Mouse (Mus musculus): ENCODE data around the gene Myl4.

The Myl4 gene

GRCm38 (mm10) chr11:104604192-104604591 is 53.7 kb downstream of the Myl4 start:
- DNase-seq (ENCODE audit: low read depth, low spot score) = no peak

- DNase-seq (ENCODE audit: low read depth, low spot score) = peak; percentile 89
These were observed 57.2 kb downstream of the Myl4 start, which contains the start of gene Itgb3 for GRCm38 (mm10) chr11:104607491-104608245. Gene Itgb3, plus strand, starts transcription at chr11:104608000.

DNA sequence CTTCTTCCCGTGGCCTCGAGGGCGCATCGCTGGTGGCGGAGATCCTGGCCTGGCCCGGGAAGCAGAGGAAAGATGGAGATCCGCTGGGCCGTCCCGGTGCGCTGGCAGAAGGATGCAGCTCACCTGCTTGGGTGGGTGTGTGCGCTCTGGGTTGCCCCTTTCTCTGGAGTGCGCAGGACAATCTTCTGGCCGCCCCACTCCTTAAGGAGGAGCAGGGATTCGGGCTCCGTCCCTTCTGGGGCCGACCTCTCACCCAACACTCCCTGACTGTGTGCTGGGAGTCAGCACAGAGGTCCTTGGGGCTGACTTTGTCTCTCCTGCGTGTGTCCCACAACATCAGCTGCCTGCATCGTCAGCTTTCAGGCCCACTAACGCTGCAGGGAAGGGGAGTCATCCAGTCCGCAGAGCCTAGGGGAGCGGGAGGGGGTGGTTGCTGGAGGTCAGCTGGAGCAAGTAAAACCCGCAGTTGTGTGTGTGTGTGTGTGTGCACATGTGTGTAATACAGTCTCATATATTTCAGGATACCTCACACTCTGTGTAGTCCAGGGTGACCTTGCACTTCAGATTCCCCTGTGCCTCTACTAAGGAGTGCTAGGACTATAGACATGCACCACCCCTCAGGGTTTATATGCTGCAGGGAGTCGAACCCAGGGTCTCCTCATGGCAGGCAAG is 57.9 kb downstream of the Myl4 start:
- DNase-seq (ENCODE audit: low read depth, low spot score) = peak; percentile 17

- no peak for DNase-seq (ENCODE audit: low read depth, low spot score)
These were observed 58.7 kb downstream of the Myl4 start for GRCm38 (mm10) chr11:104609033-104609684.

DNA sequence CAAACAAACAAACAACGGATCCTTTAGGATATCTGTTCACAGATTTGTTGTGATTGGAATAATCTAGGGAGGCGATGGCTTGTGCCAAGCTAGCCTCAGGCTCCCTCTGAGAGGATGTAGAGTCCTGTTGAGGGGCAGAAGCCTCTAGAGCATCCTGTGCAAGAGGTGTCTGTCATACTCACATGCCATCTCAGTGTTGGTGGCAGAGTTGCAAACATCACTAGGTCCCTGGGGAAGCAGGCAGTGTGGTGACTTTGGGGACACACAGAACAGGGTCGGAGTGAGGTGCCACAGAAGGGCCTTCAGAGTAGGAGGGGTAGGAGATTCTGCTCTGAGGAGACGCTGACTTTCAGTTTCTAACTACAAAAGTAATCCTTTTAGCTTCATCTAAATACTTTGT is 59.3 kb downstream of the Myl4 start:
- no peak for DNase-seq (ENCODE audit: low read depth, low spot score)

GRCm38 (mm10) chr11:104611579-104612151 is 61.2 kb downstream of the Myl4 start:
- DNase-seq (ENCODE audit: low read depth, low spot score) = no peak

DNA sequence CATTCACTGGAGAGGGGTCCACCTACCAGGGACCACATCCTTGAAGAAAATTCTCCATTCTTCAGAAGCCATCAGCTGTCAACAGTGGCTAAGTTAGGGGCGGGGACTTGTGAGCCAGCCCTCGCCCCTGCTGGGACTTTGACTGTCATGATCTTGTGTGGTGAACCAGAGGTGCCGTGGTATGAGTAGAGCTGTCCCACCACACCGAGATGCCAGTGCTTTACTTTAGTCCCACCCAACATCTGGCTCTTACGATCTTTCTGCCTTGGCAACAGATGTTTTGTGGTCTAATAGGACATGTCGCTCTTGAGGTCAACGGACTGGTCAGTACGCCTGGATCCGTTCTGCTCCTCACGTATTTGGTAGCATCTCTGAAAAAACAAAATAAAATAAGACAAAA is 63.1 kb downstream of the Myl4 start:
- no peak for DNase-seq (ENCODE audit: low read depth, low spot score)

GRCm38 (mm10) chr11:104614130-104614529 is 63.7 kb downstream of the Myl4 start:
- no peak for DNase-seq (ENCODE audit: low read depth, low spot score)

DNA sequence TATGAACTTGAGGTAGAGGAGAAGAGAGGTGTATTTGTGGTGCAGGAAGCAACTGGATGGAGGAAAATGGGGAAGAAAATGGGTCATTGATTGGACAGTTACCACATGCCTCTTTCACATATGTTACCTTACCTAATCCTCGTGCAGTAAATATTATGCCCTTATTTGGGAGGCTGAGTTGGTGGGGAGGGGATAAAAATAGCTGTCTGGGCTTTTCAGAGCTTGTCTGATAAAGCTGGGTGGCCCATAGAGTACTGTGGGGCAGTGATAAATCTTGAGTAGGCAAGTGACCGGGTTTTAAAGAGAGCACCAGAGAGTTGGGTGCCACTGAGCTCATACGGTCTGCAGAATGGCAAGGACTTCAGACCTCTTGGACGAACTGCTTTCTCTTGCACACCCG is 65.7 kb downstream of the Myl4 start:
- DNase-seq (ENCODE audit: low read depth, low spot score) = no peak

- no peak for DNase-seq (ENCODE audit: low read depth, low spot score)
These were observed 68.2 kb downstream of the Myl4 start for GRCm38 (mm10) chr11:104618638-104619076.

GRCm38 (mm10) chr11:104619084-104620022 is 68.9 kb downstream of the Myl4 start:
- DNase-seq (ENCODE audit: low read depth, low spot score) = peak; percentile 66

- no peak for DNase-seq (ENCODE audit: low read depth, low spot score)
These were observed 71.8 kb downstream of the Myl4 start for GRCm38 (mm10) chr11:104622040-104622962.

DNA sequence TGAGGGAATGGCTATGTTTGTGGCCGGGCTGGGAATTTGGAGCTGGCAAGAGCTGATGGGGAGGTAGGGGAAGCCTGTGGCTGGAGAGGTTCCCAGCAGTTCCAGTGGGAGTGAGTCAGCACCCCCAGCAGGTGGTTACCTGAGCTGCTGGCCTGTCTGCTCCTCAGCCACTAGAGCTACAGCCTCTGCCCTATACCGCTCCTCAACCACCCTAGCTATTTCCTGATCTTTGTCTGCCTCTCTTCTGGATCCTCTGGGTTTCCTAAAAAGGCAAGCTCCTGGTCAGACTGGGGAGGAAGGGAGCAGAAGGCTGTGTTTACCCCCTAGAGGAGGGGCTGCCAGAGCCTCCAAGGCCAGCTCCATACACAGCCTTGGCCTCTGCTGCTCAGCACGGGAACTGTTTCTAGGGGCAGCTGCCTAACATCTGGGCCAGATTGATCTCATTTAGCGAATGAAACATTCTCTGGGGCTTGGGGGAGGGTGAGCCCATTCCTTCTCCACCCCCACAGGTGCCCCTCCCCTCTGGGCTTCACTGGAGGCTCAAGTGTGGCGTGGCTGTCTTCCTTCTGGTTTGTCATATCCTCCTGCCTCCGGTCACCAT is 74.4 kb downstream of the Myl4 start:
- peak; percentile 12 for DNase-seq (ENCODE audit: low read depth, low spot score)

GRCm38 (mm10) chr11:104625453-104626402 is 75.3 kb downstream of the Myl4 start:
- peak; percentile 84 for DNase-seq (ENCODE audit: low read depth, low spot score)

DNA sequence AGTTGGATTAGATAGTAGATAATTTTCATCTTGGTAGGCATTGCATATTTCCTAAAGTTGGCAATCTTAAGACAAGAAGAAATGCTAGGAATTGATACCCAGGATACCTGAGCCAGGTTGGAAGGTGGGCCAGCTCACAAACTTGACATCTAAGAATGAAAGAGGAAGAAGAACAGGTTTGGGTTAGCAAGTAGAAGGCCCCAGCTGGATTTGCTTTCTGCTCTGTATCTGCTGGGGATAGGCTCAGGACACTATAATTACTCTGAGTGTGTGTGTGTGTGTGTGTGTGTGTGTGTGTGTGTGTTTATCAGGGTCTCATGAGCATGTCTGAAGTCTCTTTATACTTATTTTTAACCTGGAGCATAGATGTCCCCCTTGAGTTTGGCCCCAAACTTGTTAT is 76.2 kb downstream of the Myl4 start:
- DNase-seq (ENCODE audit: low read depth, low spot score) = no peak

- DNase-seq (ENCODE audit: low read depth, low spot score) = no peak
These were observed 77.3 kb downstream of the Myl4 start for GRCm38 (mm10) chr11:104627616-104628301.

DNA sequence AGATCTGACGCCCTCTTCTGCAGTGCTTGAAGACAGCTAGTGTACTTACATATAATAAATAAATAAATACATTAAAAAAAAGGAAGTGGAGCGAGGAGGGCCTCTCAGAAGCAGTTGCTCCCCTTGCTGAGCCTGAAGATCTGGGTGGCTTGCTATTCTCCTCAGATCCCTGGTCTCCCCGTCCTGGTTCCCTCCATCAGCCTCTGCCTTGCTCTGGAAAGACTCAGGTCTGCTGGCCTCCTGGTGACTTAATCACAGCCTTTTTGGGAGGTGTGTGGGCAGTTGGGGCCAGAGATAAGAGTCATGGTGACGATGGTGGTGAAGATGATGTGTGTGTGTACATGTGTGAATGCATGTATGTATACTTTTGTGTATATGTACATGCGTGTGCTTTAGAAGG is 78.1 kb downstream of the Myl4 start:
- DNase-seq (ENCODE audit: low read depth, low spot score) = no peak

Data from ZHBTc4 (cell line).